Mouse (Mus musculus) neural tube, embryonic 12.5 days (tissue): ENCODE data around the gene Elf2. TPM values are rescaled to one million over a fixed set of nuclear protein-coding genes. Genes with fewer than 3 reads are reported as not detected.

Experiments
- ATAC-seq: fragments of 200-750 bp; cut with Nextera tagmentation; 2 replicates; pipeline ENCODE4 v1.8.0; 2017; ENCODE audit warnings: low read depth, mild to moderate bottlenecking, moderate TSS enrichment, moderate library complexity; ENCODE audit not compliant: low FRiP score
- H3K27ac ChIP-seq: fragments of 300-500 bp; sonication (generic); 2 replicates; pipeline ENCODE4 v1.5.1; 2016
- H3K27me3 ChIP-seq: fragments of 300-500 bp; sonication (generic); replicated peaks from 2 replicates; pipeline ENCODE4 v1.6.1; 2016; ENCODE audit warnings: mild to moderate bottlenecking
- H3K36me3 ChIP-seq: fragments of 300-500 bp; sonication (generic); 2 replicates; pipeline ENCODE4 v1.6.1; 2016; ENCODE audit warnings: mild to moderate bottlenecking
- H3K4me1 ChIP-seq: fragments of 300-500 bp; sonication (generic); 2 replicates; pipeline ENCODE4 v1.6.1; 2016
- H3K4me2 ChIP-seq: fragments of 300-500 bp; sonication (generic); replicated peaks from 2 replicates; pipeline ENCODE4 v1.6.1; 2016; ENCODE audit warnings: mild to moderate bottlenecking
- H3K4me3 ChIP-seq: fragments of 300-500 bp; sonication (generic); 2 replicates; pipeline ENCODE4 v1.5.1; 2016
- H3K9ac ChIP-seq: fragments of 300-500 bp; sonication (generic); 2 replicates; pipeline ENCODE4 v1.6.1; 2016; ENCODE audit warnings: mild to moderate bottlenecking
- H3K9me3 ChIP-seq: fragments of 300-500 bp; sonication (generic); 2 replicates; pipeline ENCODE4 v1.6.1; 2016; ENCODE audit warnings: mild to moderate bottlenecking
- WGBS: fragments of 180-500 bp; shearing (Covaris S2); methylation state at CpG from one replicate; pipeline ENCODE4 v1.1.7; 2016; 5-methylcytosine and 5-hydroxymethylcytosine counted together
- polyA plus RNA-seq: library from polyadenylated mRNA; unstranded; fragments of >200 nt; fragmentation: Nextera tagmentation; extraction: Ambion mirVana; gene quantifications from 2 replicates; pipeline ENCODE4 v1.2.1, GENCODE M21; 2016

Elf2 gene
- 41.2 and 57.2 TPM in 2 replicates for polyA plus RNA-seq

- peak within 1 kb of the TSS; percentile 96 for H3K4me3 ChIP-seq
- H3K4me2 ChIP-seq: peak within 1 kb of the TSS; percentile 78
- H3K27me3 ChIP-seq: no peaks in the 10 kb centered on the region
- no peaks in the 10 kb centered on the region for H3K36me3 ChIP-seq
- ATAC-seq: peak; percentile 80
- WGBS: 0% methylated on average over 79 of the region's 87 CpGs
- H3K4me1 ChIP-seq: peaks cover 6% of the 10 kb centered on the region
- no peaks in the 10 kb centered on the region for H3K9me3 ChIP-seq
- H3K27ac ChIP-seq: peak within 1 kb of the TSS; percentile 96
- H3K9ac ChIP-seq: peak within 1 kb of the TSS; percentile 94
Observed at GRCm38 (mm10) chr3:51340552-51341267, at the start of gene Elf2. TSS of gene Elf2 (minus strand) at chr3:51340663.

GRCm38 (mm10) chr3:51388904-51389303 is 48.4 kb upstream of the Elf2 start:
- no peak overlapping the region for H3K27ac ChIP-seq
- H3K9ac ChIP-seq: 0 out of 2 replicates have a peak overlapping the region, but pooled peaks have one; percentile 45
- no peaks in the 10 kb centered on the region for H3K27me3 ChIP-seq
- no peaks in the 10 kb centered on the region for H3K36me3 ChIP-seq
- no peaks in the 10 kb centered on the region for H3K9me3 ChIP-seq
- H3K4me1 ChIP-seq: 0 out of 2 replicates have a peak, but pooled peaks cover 5% of the 10 kb centered on the region
- peak overlapping the region; percentile 2 for H3K4me3 ChIP-seq
- no peak for ATAC-seq
- H3K4me2 ChIP-seq: peak overlapping the region; percentile 47
- WGBS: 7% methylated on average over 13 of the region's 13 CpGs

- Histone ChIP-seq H3K9ac (no peak overlapping the region), H3K4me2 (no peak overlapping the region), H3K27ac (no peak overlapping the region), H3K9me3 (no peaks in the 10 kb centered on the region), H3K4me1 (0 out of 2 replicates have a peak, but pooled peaks cover 5% of the 10 kb centered on the region), H3K4me3 (no peak overlapping the region), H3K36me3 (no peaks in the 10 kb centered on the region), H3K27me3 (no peaks in the 10 kb centered on the region)
- ATAC-seq: no peak
- WGBS: 71% methylated on average over 8 of the region's 8 CpGs
Observed at GRCm38 (mm10) chr3:51387868-51388381, 47.5 kb upstream of the Elf2 start.

GRCm38 (mm10) chr3:51387134-51387451 is 46.6 kb upstream of the Elf2 start:
- 83% methylated on average over 3 of the region's 3 CpGs for WGBS
- no peaks in the 10 kb centered on the region for H3K27me3 ChIP-seq
- no peak overlapping the region for H3K4me3 ChIP-seq
- H3K4me2 ChIP-seq: no peak overlapping the region
- no peaks in the 10 kb centered on the region for H3K36me3 ChIP-seq
- no peaks in the 10 kb centered on the region for H3K9me3 ChIP-seq
- 0 out of 2 replicates have a peak, but pooled peaks cover 5% of the 10 kb centered on the region for H3K4me1 ChIP-seq
- no peak overlapping the region for H3K27ac ChIP-seq
- H3K9ac ChIP-seq: no peak overlapping the region
- ATAC-seq: no peak

GRCm38 (mm10) chr3:51386441-51387133 is 46.1 kb upstream of the Elf2 start:
- Histone ChIP-seq H3K4me1 (0 out of 2 replicates have a peak, but pooled peaks cover 5% of the 10 kb centered on the region), H3K4me3 (no peak overlapping the region), H3K9me3 (no peaks in the 10 kb centered on the region), H3K27me3 (no peaks in the 10 kb centered on the region), H3K9ac (no peak overlapping the region), H3K4me2 (no peak overlapping the region), H3K36me3 (no peaks in the 10 kb centered on the region), H3K27ac (no peak overlapping the region)
- no peak for ATAC-seq
- WGBS: 51% methylated on average over 12 of the region's 12 CpGs

GRCm38 (mm10) chr3:51383409-51383808 is 42.9 kb upstream of the Elf2 start:
- H3K4me2 ChIP-seq: no peak overlapping the region
- H3K4me1 ChIP-seq: no peaks in the 10 kb centered on the region
- no peak for ATAC-seq
- 71% methylated on average over 12 of the region's 12 CpGs for WGBS
- H3K27me3 ChIP-seq: no peaks in the 10 kb centered on the region
- no peaks in the 10 kb centered on the region for H3K36me3 ChIP-seq
- H3K27ac ChIP-seq: no peak overlapping the region
- H3K9me3 ChIP-seq: no peaks in the 10 kb centered on the region
- H3K9ac ChIP-seq: no peak overlapping the region
- no peak overlapping the region for H3K4me3 ChIP-seq

- Histone ChIP-seq H3K9ac (no peak overlapping the region), H3K27ac (no peak overlapping the region), H3K4me1 (no peaks in the 10 kb centered on the region), H3K4me2 (no peak overlapping the region), H3K9me3 (no peaks in the 10 kb centered on the region), H3K4me3 (no peak overlapping the region), H3K27me3 (no peaks in the 10 kb centered on the region), H3K36me3 (no peaks in the 10 kb centered on the region)
- ATAC-seq: no peak
- 60% methylated on average over 3 of the region's 5 CpGs for WGBS
Observed at GRCm38 (mm10) chr3:51380660-51381014, 40.2 kb upstream of the Elf2 start.

GRCm38 (mm10) chr3:51379786-51380659 is 39.6 kb upstream of the Elf2 start:
- Histone ChIP-seq H3K27me3 (no peaks in the 10 kb centered on the region), H3K27ac (no peak overlapping the region), H3K4me3 (no peak overlapping the region), H3K4me2 (no peak overlapping the region), H3K9ac (no peak overlapping the region), H3K36me3 (no peaks in the 10 kb centered on the region), H3K9me3 (0 out of 2 replicates have a peak, but pooled peaks cover under 1% of the 10 kb centered on the region), H3K4me1 (no peaks in the 10 kb centered on the region)
- ATAC-seq: no peak
- 71% methylated on average over 5 of the region's 5 CpGs for WGBS

- H3K27ac ChIP-seq: no peak overlapping the region
- no peak overlapping the region for H3K9ac ChIP-seq
- no peak overlapping the region for H3K4me3 ChIP-seq
- peaks cover 5% of the 10 kb centered on the region; the same call in 1 of the 2 replicates for H3K9me3 ChIP-seq
- H3K4me2 ChIP-seq: peak overlapping the region; percentile 22
- no peaks in the 10 kb centered on the region for H3K36me3 ChIP-seq
- WGBS: 86% methylated on average over 3 of the region's 3 CpGs
- H3K27me3 ChIP-seq: no peaks in the 10 kb centered on the region
- no peak for ATAC-seq
- no peaks in the 10 kb centered on the region for H3K4me1 ChIP-seq
Observed at GRCm38 (mm10) chr3:51378665-51378946, 38.1 kb upstream of the Elf2 start.

- Histone ChIP-seq H3K27me3 (no peaks in the 10 kb centered on the region), H3K9ac (no peak overlapping the region), H3K4me2 (peak overlapping the region; percentile 22), H3K36me3 (no peaks in the 10 kb centered on the region), H3K9me3 (peaks cover 5% of the 10 kb centered on the region; the same call in 1 of the 2 replicates), H3K4me3 (no peak overlapping the region), H3K4me1 (no peaks in the 10 kb centered on the region), H3K27ac (no peak overlapping the region)
- no peak for ATAC-seq
- WGBS: 53% methylated on average over 31 of the region's 31 CpGs
Observed at GRCm38 (mm10) chr3:51377878-51378664, 37.6 kb upstream of the Elf2 start.

GRCm38 (mm10) chr3:51375307-51376265 is 35.1 kb upstream of the Elf2 start:
- H3K9me3 ChIP-seq: peaks cover 5% of the 10 kb centered on the region; the same call in 1 of the 2 replicates
- H3K4me1 ChIP-seq: no peaks in the 10 kb centered on the region
- WGBS: 87% methylated on average over 19 of the region's 19 CpGs
- no peaks in the 10 kb centered on the region for H3K36me3 ChIP-seq
- no peak overlapping the region for H3K4me3 ChIP-seq
- no peak overlapping the region for H3K27ac ChIP-seq
- no peak for ATAC-seq
- no peaks in the 10 kb centered on the region for H3K27me3 ChIP-seq
- H3K9ac ChIP-seq: no peak overlapping the region
- H3K4me2 ChIP-seq: no peak overlapping the region
